Mouse (Mus musculus) liver, adult 2 months (tissue): ENCODE measurements at regions not wholly inside any gene's neighbourhood (a gene's known extent, or its start where the extent isn't known, plus 50 kb on each side); places are given as distances from the start of the nearest gene placed in this dataset.

ENCODE experiments used
- DNase-seq: peaks from one replicate; pipeline ENCODE4 v3.0.0-alpha.2; 2011; ENCODE audit warnings: low read depth, low spot score; ENCODE audit errors: extremely low read depth
- H3K27ac ChIP-seq: fragments of 200-500 bp; replicated peaks from 2 replicates; pipeline ENCODE4 v1.5.1; 2012; ENCODE audit warnings: low read depth, mild to moderate bottlenecking, control low read depth, inconsistent platforms, low read length; ENCODE audit not compliant: insufficient read depth
- H3K27me3 ChIP-seq: fragments of 200-500 bp; 2 replicates; pipeline ENCODE4 v1.6.1; 2012; ENCODE audit warnings: mild to moderate bottlenecking, moderate library complexity, low read length, inconsistent platforms; ENCODE audit not compliant: control insufficient read depth, insufficient read depth
- H3K36me3 ChIP-seq: fragments of 200-500 bp; 2 replicates; pipeline ENCODE4 v1.6.1; 2012; ENCODE audit warnings: low read length, inconsistent platforms; ENCODE audit not compliant: control insufficient read depth, insufficient read depth
- H3K4me1 ChIP-seq: fragments of 200-500 bp; 2 replicates; pipeline ENCODE4 v1.6.1; 2011; ENCODE audit warnings: low read length; ENCODE audit not compliant: control insufficient read depth, insufficient read depth
- H3K4me3 ChIP-seq: fragments of 200-500 bp; 2 replicates; pipeline ENCODE4 v1.5.1; 2011; ENCODE audit warnings: low read depth, mild to moderate bottlenecking, control low read depth, low read length, moderate library complexity; ENCODE audit not compliant: insufficient read depth
- H3K79me2 ChIP-seq: fragments of 200-500 bp; 2 replicates; pipeline ENCODE4 v1.6.1; 2012; ENCODE audit warnings: inconsistent platforms, mild to moderate bottlenecking, low read length, moderate library complexity; ENCODE audit not compliant: control insufficient read depth, insufficient read depth
- H3K9ac ChIP-seq: fragments of 200-500 bp; 2 replicates; pipeline ENCODE4 v1.6.1; 2012; ENCODE audit warnings: low read depth, mild to moderate bottlenecking, control low read depth, inconsistent platforms, low read length
- CTCF ChIP-seq: fragments of 200-500 bp; IDR thresholded peaks from 2 replicates; pipeline ENCODE4 v1.5.1; 2011; ENCODE audit warnings: low read depth, low read length, control low read depth
- POLR2A ChIP-seq: fragments of 200-500 bp; IDR thresholded peaks from 2 replicates; pipeline ENCODE4 v1.6.1; 2011; ENCODE audit warnings: low read length, control low read depth; ENCODE audit not compliant: insufficient read depth; ENCODE audit errors: extremely low read depth
- WGBS: fragments of 180-500 bp; shearing (Covaris S2); methylation state at CpG from one replicate; pipeline ENCODE4 v1.1.7; 2018; 5-methylcytosine and 5-hydroxymethylcytosine counted together

- no peaks in the 10 kb centered on the region for H3K79me2 ChIP-seq
- no peaks in the 10 kb centered on the region for H3K27me3 ChIP-seq
- no peak overlapping the region for H3K27ac ChIP-seq
- WGBS: 30% methylated on average over 3 of the region's 3 CpGs
- H3K36me3 ChIP-seq: no peaks in the 10 kb centered on the region
- H3K4me1 ChIP-seq: peaks cover 18% of the 10 kb centered on the region
- peak; percentile 48 for DNase-seq
- no peak overlapping the region for H3K4me3 ChIP-seq
- TF ChIP-seq POLR2A: no peak
- TF ChIP-seq CTCF: no peak
- no peak overlapping the region for H3K9ac ChIP-seq
Measured at GRCm38 (mm10) chr3:34483934-34484333, 166.3 kb upstream of the Sox2 start.

- Histone ChIP-seq H3K4me1 (peaks cover 24% of the 10 kb centered on the region), H3K9ac (no peak overlapping the region), H3K79me2 (no peaks in the 10 kb centered on the region), H3K36me3 (no peaks in the 10 kb centered on the region), H3K27me3 (no peaks in the 10 kb centered on the region), H3K27ac (peak overlapping the region; percentile 70), H3K4me3 (no peak overlapping the region)
- DNase-seq: peak; percentile 93
- TF ChIP-seq POLR2A (no peak), CTCF (no peak)
- WGBS: 41% methylated on average over 16 of the region's 16 CpGs
Measured at GRCm38 (mm10) chr3:34481821-34482713, 168.1 kb upstream of the Sox2 start.

DNA sequence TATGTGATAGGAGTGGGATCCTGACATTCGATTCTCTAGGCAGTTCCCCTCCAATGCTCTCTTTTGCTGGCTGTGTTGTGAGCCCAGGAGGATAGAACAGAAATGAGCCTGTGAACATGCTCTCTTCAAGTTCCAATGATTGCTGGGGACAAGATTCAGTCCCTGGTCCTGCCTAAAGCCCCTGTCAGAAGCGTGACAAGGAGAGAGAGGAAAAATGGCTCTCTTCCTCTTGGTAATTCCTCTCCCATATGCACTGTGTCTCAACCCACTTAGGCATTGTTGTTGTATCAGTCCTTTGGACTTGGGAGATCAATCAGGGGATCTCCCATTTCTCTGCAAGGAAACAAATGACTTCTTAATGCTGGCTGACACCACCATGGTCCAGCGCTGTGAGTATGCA, 168.9 kb upstream of the Sox2 start:
- Histone ChIP-seq H3K79me2 (no peaks in the 10 kb centered on the region), H3K27ac (no peak overlapping the region), H3K9ac (no peak overlapping the region), H3K4me1 (peaks cover 19% of the 10 kb centered on the region), H3K36me3 (no peaks in the 10 kb centered on the region), H3K4me3 (no peak overlapping the region), H3K27me3 (no peaks in the 10 kb centered on the region)
- WGBS: 74% methylated on average over 3 of the region's 3 CpGs
- TF ChIP-seq POLR2A (no peak), CTCF (no peak)
- DNase-seq: no peak

DNA sequence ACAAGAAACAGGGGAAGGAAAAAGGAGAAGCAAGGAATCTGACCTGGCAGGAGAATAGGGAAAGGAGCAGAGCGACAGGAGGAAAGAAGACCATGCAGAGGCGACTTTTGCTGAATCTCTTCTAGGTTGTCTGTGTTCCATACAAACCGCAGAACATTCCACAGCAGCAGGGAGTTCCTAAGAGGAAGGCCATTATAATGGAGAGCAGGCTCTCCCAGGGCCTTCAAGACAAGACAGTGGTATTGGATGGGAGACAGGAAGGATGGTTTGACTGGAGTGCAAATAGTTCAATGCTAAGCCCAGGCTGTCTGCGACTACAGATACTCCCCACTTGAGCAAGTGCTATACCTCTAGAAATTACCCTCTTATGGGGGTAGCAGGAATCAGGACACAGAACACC, 176.1 kb upstream of the Sox2 start:
- 69% methylated on average over 4 of the region's 4 CpGs for WGBS
- no peaks in the 10 kb centered on the region for H3K27me3 ChIP-seq
- H3K27ac ChIP-seq: no peak overlapping the region
- no peak overlapping the region for H3K9ac ChIP-seq
- H3K36me3 ChIP-seq: no peaks in the 10 kb centered on the region
- peaks cover 13% of the 10 kb centered on the region for H3K4me1 ChIP-seq
- no peak overlapping the region for H3K4me3 ChIP-seq
- TF ChIP-seq POLR2A (no peak), CTCF (no peak)
- no peaks in the 10 kb centered on the region for H3K79me2 ChIP-seq
- no peak for DNase-seq

GRCm38 (mm10) chr3:34470721-34471120, 179.5 kb upstream of the Sox2 start:
- no peaks in the 10 kb centered on the region for H3K27me3 ChIP-seq
- H3K9ac ChIP-seq: no peak overlapping the region
- 22% methylated on average over 5 of the region's 5 CpGs for WGBS
- H3K27ac ChIP-seq: no peak overlapping the region
- H3K36me3 ChIP-seq: no peaks in the 10 kb centered on the region
- TF ChIP-seq CTCF: no peak
- TF ChIP-seq POLR2A: no peak
- DNase-seq: peak; percentile 96
- no peaks in the 10 kb centered on the region for H3K79me2 ChIP-seq
- H3K4me1 ChIP-seq: peaks cover 6% of the 10 kb centered on the region; the same call in 1 of the 2 replicates
- no peak overlapping the region for H3K4me3 ChIP-seq

DNA sequence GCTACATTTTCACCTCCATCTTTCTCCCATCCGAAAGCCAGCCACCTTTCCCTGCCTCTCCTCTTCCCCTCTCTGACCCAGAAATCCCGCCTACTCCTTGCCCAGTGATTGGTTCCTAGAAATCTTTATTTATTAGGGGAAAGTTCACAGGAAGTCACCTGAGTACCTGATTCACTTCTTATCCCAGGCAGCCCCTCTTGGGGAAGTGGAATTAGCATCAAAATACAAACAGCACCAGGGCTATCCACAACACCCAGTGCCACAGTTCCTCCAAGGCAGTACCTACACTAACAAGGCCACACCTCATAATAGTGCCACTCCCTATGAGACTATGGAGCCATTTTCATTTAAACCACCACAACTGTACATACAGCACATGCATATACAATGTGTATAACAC, 180.3 kb upstream of the Sox2 start:
- 84% methylated on average over 2 of the region's 2 CpGs for WGBS
- H3K27me3 ChIP-seq: no peaks in the 10 kb centered on the region
- no peak overlapping the region for H3K9ac ChIP-seq
- peaks cover 6% of the 10 kb centered on the region; the same call in 1 of the 2 replicates for H3K4me1 ChIP-seq
- no peaks in the 10 kb centered on the region for H3K36me3 ChIP-seq
- TF ChIP-seq POLR2A: no peak
- no peak for TF ChIP-seq CTCF
- H3K27ac ChIP-seq: no peak overlapping the region
- no peaks in the 10 kb centered on the region for H3K79me2 ChIP-seq
- no peak overlapping the region for H3K4me3 ChIP-seq
- no peak for DNase-seq
